Mouse (Mus musculus): ENCODE data around the gene Tgfb2.

The Tgfb2 gene

GRCm38 (mm10) chr1:186582113-186582512, 123.7 kb downstream of the Tgfb2 start:
- DNase-seq (ENCODE audit: low spot score), result no peak

- no peak for DNase-seq (ENCODE audit: low spot score)
Measured at GRCm38 (mm10) chr1:186581666-186582065, 124.1 kb downstream of the Tgfb2 start.

DNA sequence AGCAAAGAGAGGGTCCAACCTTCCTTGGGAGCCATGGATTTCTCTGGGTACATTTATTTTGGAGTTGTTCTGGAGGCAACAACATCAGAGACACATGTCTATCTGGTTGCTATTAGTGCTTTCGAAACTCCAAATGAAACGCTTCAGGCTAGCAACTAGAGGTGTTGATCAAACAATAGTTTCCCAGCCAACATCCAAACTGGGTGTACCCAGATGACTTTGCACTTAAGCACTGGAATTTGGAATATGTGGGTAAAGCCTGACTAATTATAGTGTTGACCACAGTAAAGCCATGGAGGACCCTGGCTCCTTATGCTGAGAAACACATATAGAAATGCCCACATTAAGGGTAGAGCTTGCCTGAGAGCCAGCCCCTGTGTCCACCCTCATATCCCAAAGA, 124.7 kb downstream of the Tgfb2 start:
- no peak for DNase-seq (ENCODE audit: low spot score)

GRCm38 (mm10) chr1:186577302-186577701, 128.5 kb downstream of the Tgfb2 start:
- DNase-seq (ENCODE audit: low spot score), result no peak

GRCm38 (mm10) chr1:186575629-186576028, 130.2 kb downstream of the Tgfb2 start:
- no peak for DNase-seq (ENCODE audit: low spot score)

GRCm38 (mm10) chr1:186575074-186575473, 130.7 kb downstream of the Tgfb2 start:
- no peak for DNase-seq (ENCODE audit: low spot score)

Measured in c-Kit-positive CD71-positive TER-119-positive erythroid progenitor cells, embryonic 14.5 days (primary cell).